Mouse (Mus musculus): ENCODE measurements around the gene Inka1. TPM values are rescaled to one million over a fixed set of nuclear protein-coding genes. Genes with fewer than 3 reads are reported as not detected.

Gene Inka1
- total and polyA plus RNA-seq, 3 experiments, result 25.2 to 30.2 (median 28.0) TPM

DNA sequence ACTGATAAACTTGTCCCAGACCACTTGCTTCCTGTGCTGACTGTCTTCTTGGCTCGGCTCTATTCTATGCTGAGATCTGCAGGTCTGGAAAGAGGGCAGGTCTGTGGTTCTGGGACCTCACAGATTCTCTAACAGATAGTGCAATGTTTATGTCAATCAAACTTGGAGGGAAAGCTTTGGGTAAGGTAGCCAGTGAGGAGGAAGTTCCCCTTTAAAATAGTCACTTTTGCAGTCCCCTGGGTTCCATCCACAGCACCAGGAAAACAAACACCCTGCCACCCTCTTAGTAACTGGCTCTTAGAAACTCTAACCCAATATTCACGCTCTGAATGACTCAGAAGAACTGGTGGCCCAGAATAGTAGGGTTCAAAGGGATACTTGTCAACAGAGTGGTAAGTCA lies 8.8 kb upstream of the Inka1 start:
- H3K36me3 ChIP-seq (replicated peaks in 1 of 2; ENCODE audit: control insufficient read depth in 1 of 2, insufficient read depth in 1 of 2, low read length in 1 of 2), result no peaks in the 10 kb centered on the region
- DNase-seq (ENCODE audit: extremely low read depth), result no peak
- dilution Hi-C loops (cut with MboI; ENCODE audit: extremely low pct_ligation_motif_present, extremely low pct_unique_long_range_greater_than_20kb, low sequenced_read_pairs), result no loop called here

GRCm38 (mm10) chr9:107993013-107993412 lies 7.3 kb upstream of the Inka1 start:
- in situ Hi-C loops (cut with MboI; ENCODE audit: low pct_ligation_motif_present, low pct_unique_long_range_greater_than_20kb, low sequenced_read_pairs), result no loop called here
- no peak overlapping the region for H3K4me3 ChIP-seq (replicated peaks in 1 of 3; ENCODE audit: low read depth in 2 of 3, low read length in 2 of 3, poor library complexity in 1 of 3)
- no peak overlapping the region for H3K9ac ChIP-seq (ENCODE audit: insufficient read depth, low read depth)
- TF ChIP-seq EP300 (IDR thresholded peaks at IDR 0.05; ENCODE audit: low read length) (no peak), PAX5 (IDR thresholded peaks at IDR 0.05; ENCODE audit: low read length) (no peak), CHD2 (IDR thresholded peaks at IDR 0.05; ENCODE audit: low read length) (no peak), ZNF384 (IDR thresholded peaks at IDR 0.05; ENCODE audit: low read depth, low read length) (no peak), UBTF (IDR thresholded peaks at IDR 0.05; ENCODE audit: low read depth, low read length) (no peak), ZC3H11A (IDR thresholded peaks at IDR 0.05; ENCODE audit: low read depth, low read length) (no peak), MEF2A (IDR thresholded peaks at IDR 0.05; ENCODE audit: borderline replicate concordance, low read depth, low read length) (no peak), RCOR1 (conservative IDR thresholded peaks at IDR 0.05; ENCODE audit: low read depth, low read length) (no peak), CHD1 (IDR thresholded peaks at IDR 0.05; ENCODE audit: low read depth, low read length) (no peak)
- H3K4me2 ChIP-seq (ENCODE audit: insufficient read depth, low read depth, poor library complexity, severe bottlenecking), result no peak overlapping the region
- dilution Hi-C loops (cut with MboI; ENCODE audit: extremely low pct_ligation_motif_present, extremely low pct_unique_long_range_greater_than_20kb, low sequenced_read_pairs), result no loop called here
- no peaks in the 10 kb centered on the region for H3K79me2 ChIP-seq (replicated peaks; ENCODE audit: control insufficient read depth, extremely low read depth, insufficient read depth, poor library complexity, severe bottlenecking)
- no peaks in the 10 kb centered on the region for H3K27me3 ChIP-seq (replicated peaks)
- H3K4me1 ChIP-seq (ENCODE audit: control insufficient read depth in 1 of 2, insufficient read depth in 2 of 2), result peaks cover 0 to 13% of the 10 kb centered on the region in 2 experiments; a peak in 2 of 4 replicates
- DNase-seq (ENCODE audit: extremely low read depth), result no peak
- no peak overlapping the region for H3K27ac ChIP-seq (ENCODE audit: insufficient read depth, low read depth)
- H3K36me3 ChIP-seq (replicated peaks in 1 of 2; ENCODE audit: control insufficient read depth in 1 of 2, insufficient read depth in 1 of 2, low read length in 1 of 2), result no peaks in the 10 kb centered on the region
- no peaks in the 10 kb centered on the region for H3K9me3 ChIP-seq (replicated peaks; ENCODE audit: low read length)

More for the DNA sequence above, 8.8 kb upstream of the Inka1 start:
- Histone ChIP-seq H3K27me3 (replicated peaks) (no peaks in the 10 kb centered on the region), H3K9ac (ENCODE audit: insufficient read depth, low read depth) (no peak overlapping the region), H3K9me3 (replicated peaks; ENCODE audit: low read length) (no peaks in the 10 kb centered on the region), H3K27ac (ENCODE audit: insufficient read depth, low read depth) (no peak overlapping the region), H3K79me2 (replicated peaks; ENCODE audit: control insufficient read depth, extremely low read depth, insufficient read depth, poor library complexity, severe bottlenecking) (no peaks in the 10 kb centered on the region), H3K4me3 (replicated peaks in 1 of 3; ENCODE audit: low read depth in 2 of 3, low read length in 2 of 3, poor library complexity in 1 of 3) (no peak overlapping the region), H3K4me1 (ENCODE audit: control insufficient read depth in 1 of 2, insufficient read depth in 2 of 2) (peaks cover 0 to 13% of the 10 kb centered on the region in 2 experiments; a peak in 2 of 4 replicates), H3K4me2 (ENCODE audit: insufficient read depth, low read depth, poor library complexity, severe bottlenecking) (no peak overlapping the region)
- in situ Hi-C loops (cut with MboI; ENCODE audit: low pct_ligation_motif_present, low pct_unique_long_range_greater_than_20kb, low sequenced_read_pairs), result no loop called here
- TF ChIP-seq GABPA (IDR thresholded peaks at IDR 0.05; ENCODE audit: insufficient replicate concordance, low read depth, low read length), result no peak
- no peak for TF ChIP-seq USF1 (IDR thresholded peaks at IDR 0.05; ENCODE audit: low read depth, low read length)
- no peak for TF ChIP-seq HCFC1 (IDR thresholded peaks at IDR 0.05; ENCODE audit: low read depth, low read length)
- TF ChIP-seq NELFE (IDR thresholded peaks at IDR 0.05; ENCODE audit: low read depth, low read length), result no peak
- TF ChIP-seq SMC3 (IDR thresholded peaks at IDR 0.05; ENCODE audit: low read depth, low read length), result no peak
- no peak for TF ChIP-seq USF2 (conservative IDR thresholded peaks at IDR 0.05; ENCODE audit: low read depth, low read length)
- TF ChIP-seq ZC3H11A (IDR thresholded peaks at IDR 0.05; ENCODE audit: low read depth, low read length), result no peak
- TF ChIP-seq ZNF384 (IDR thresholded peaks at IDR 0.05; ENCODE audit: low read depth, low read length), result no peak
- TF ChIP-seq MYC (IDR thresholded peaks at IDR 0.05; ENCODE audit: low read depth, low read length), result no peak
- TF ChIP-seq RAD21 (IDR thresholded peaks at IDR 0.05; ENCODE audit: low read depth, low read length), result no peak
- TF ChIP-seq TCF12 (IDR thresholded peaks at IDR 0.05; ENCODE audit: low read depth, low read length), result no peak
- TF ChIP-seq ZKSCAN1 (IDR thresholded peaks at IDR 0.05; ENCODE audit: borderline replicate concordance, low read depth, low read length), result no peak
- TF ChIP-seq ZMIZ1 (IDR thresholded peaks at IDR 0.05; ENCODE audit: low read depth, low read length), result no peak
- TF ChIP-seq MAX (IDR thresholded peaks at IDR 0.05; ENCODE audit: low read length), result no peak
- TF ChIP-seq MAZ (IDR thresholded peaks at IDR 0.05; ENCODE audit: low read depth, low read length), result no peak
- TF ChIP-seq KAT2A (IDR thresholded peaks at IDR 0.05; ENCODE audit: insufficient replicate concordance, low read length), result no peak
- TF ChIP-seq EP300 (IDR thresholded peaks at IDR 0.05; ENCODE audit: low read length), result no peak
- TF ChIP-seq TBP (conservative IDR thresholded peaks at IDR 0.05; ENCODE audit: low read depth, low read length), result no peak

All from CH12.LX (cell line).